1 mouse cellular context compared by ENCODE assay signal in genomic region chr9:110676492-110676911, GRCm38 (mm10).
TF ChIP-seq lines count a peak whose summit lies in the region.

No protein-coding gene starts in this region.

TF ChIP-seq in MEL, 35 proteins besides CTCF, POLR2A, EP300 and RAD21:
- no peak for TF ChIP-seq ZNF384 (IDR thresholded peaks at IDR 0.05; ENCODE audit: low read depth, low read length)
